Mouse (Mus musculus): ENCODE results near the gene Gm6793. TPM values are rescaled to one million over a fixed set of nuclear protein-coding genes. Genes with fewer than 3 reads are reported as not detected.

The Gm6793 gene
- polyA plus RNA-seq, 1 experiment from 2014 or later: 0.31 TPM

Other genes with a start within 250 kb of the Gm6793 start
- 113 and 136 TPM in 2 replicates for gene Cfdp1, start 160.7 kb downstream of the Gm6793 start, polyA plus RNA-seq (2015; fragmentation: Nextera tagmentation; extraction: Ambion mirVana)
- 4.3 and 5.4 TPM in 2 replicates for gene Tmem170, start 138.3 kb downstream of the Gm6793 start, polyA plus RNA-seq (2015; fragmentation: Nextera tagmentation; extraction: Ambion mirVana)
- gene Chst5, start 104.6 kb downstream of the Gm6793 start, polyA plus RNA-seq (2015; fragmentation: Nextera tagmentation; extraction: Ambion mirVana): 0.06 TPM in 1 of 2 replicates, not detected in the other
- 2.1 and 2.6 TPM in 2 replicates for gene Tmem231, start 81.2 kb downstream of the Gm6793 start, polyA plus RNA-seq (2015; fragmentation: Nextera tagmentation; extraction: Ambion mirVana)
- gene Gabarapl2, start 74.3 kb downstream of the Gm6793 start, polyA plus RNA-seq (2015; fragmentation: Nextera tagmentation; extraction: Ambion mirVana): 185 and 197 TPM in 2 replicates
- 4.3 and 5.7 TPM in 2 replicates for gene Adat1, start 22.7 kb downstream of the Gm6793 start, polyA plus RNA-seq (2015; fragmentation: Nextera tagmentation; extraction: Ambion mirVana)
- gene Kars, start 3.7 kb downstream of the Gm6793 start, polyA plus RNA-seq (2015; fragmentation: Nextera tagmentation; extraction: Ambion mirVana): 126 and 140 TPM in 2 replicates
- 7.2 and 7.8 TPM in 2 replicates for gene Terf2ip, start 3.6 kb downstream of the Gm6793 start, polyA plus RNA-seq (2015; fragmentation: Nextera tagmentation; extraction: Ambion mirVana)

All from liver, embryonic 13.5 days (tissue).